Mouse (Mus musculus) midbrain, postnatal 0 days (tissue): ENCODE results near the gene Tpst2. TPM values are rescaled to one million over a fixed set of nuclear protein-coding genes. Genes with fewer than 3 reads are reported as not detected.

ENCODE experiments used
- ATAC-seq: fragments of 200-750 bp; cut with Nextera tagmentation; 2 replicates; pipeline ENCODE4 v1.8.0; 2017; ENCODE audit warnings: moderate number of reproducible peaks, mild to moderate bottlenecking, moderate TSS enrichment, moderate library complexity; ENCODE audit not compliant: low FRiP score
- DNase-seq: peaks from one replicate; pipeline ENCODE4 v3.0.0-alpha.2; 2015; ENCODE audit warnings: low spot score
- H3K27ac ChIP-seq: fragments of 300-500 bp; sonication (generic); 2 replicates; pipeline ENCODE4 v1.5.1; 2014; ENCODE audit warnings: low read depth, mild to moderate bottlenecking, low read length, mixed read lengths
- H3K27me3 ChIP-seq: fragments of 300-500 bp; sonication (generic); 2 replicates; pipeline ENCODE4 v1.6.1; 2014; ENCODE audit warnings: low read length, control low read depth, mixed read lengths; ENCODE audit not compliant: insufficient read depth
- H3K36me3 ChIP-seq: fragments of 300-500 bp; sonication (generic); 2 replicates; pipeline ENCODE4 v1.6.1; 2014; ENCODE audit warnings: low read length, control low read depth, mixed read lengths; ENCODE audit not compliant: insufficient read depth
- H3K4me1 ChIP-seq: fragments of 300-500 bp; sonication (generic); 2 replicates; pipeline ENCODE4 v1.6.1; 2014; ENCODE audit warnings: mild to moderate bottlenecking, control low read depth, antibody characterized with exemption, low read length, mixed read lengths; ENCODE audit not compliant: insufficient read depth
- H3K4me2 ChIP-seq: fragments of 300-500 bp; sonication (generic); 2 replicates; pipeline ENCODE4 v1.6.1; 2014; ENCODE audit warnings: low read depth, mild to moderate bottlenecking, low read length, mixed read lengths; ENCODE audit not compliant: poor library complexity, severe bottlenecking
- H3K4me3 ChIP-seq: fragments of 300-500 bp; sonication (generic); 2 replicates; pipeline ENCODE4 v1.5.1; 2014; ENCODE audit warnings: low read depth, mild to moderate bottlenecking, low read length, moderate library complexity
- H3K9ac ChIP-seq: fragments of 300-500 bp; sonication (generic); replicated peaks from 2 replicates; pipeline ENCODE4 v1.6.1; 2014; ENCODE audit warnings: mild to moderate bottlenecking, low read length, moderate library complexity, mixed read lengths; ENCODE audit not compliant: poor library complexity, severe bottlenecking
- H3K9me3 ChIP-seq: fragments of 300-500 bp; sonication (generic); 2 replicates; pipeline ENCODE4 v1.6.1; 2016; ENCODE audit warnings: low read length, control low read depth
- CTCF ChIP-seq: IDR thresholded peaks from 2 replicates; pipeline ENCODE4 v1.5.1; 2016; ENCODE audit warnings: antibody characterized with exemption, mild to moderate bottlenecking
- WGBS: fragments of 180-500 bp; shearing (Covaris S2); extraction: QIAGEN DNeasy Blood & Tissue Kit; methylation state at CpG from one replicate; pipeline ENCODE4 v1.1.7; 2014; 5-methylcytosine and 5-hydroxymethylcytosine counted together
- polyA plus RNA-seq: library from polyadenylated mRNA; unstranded; fragments of >200 nt; fragmentation: Nextera tagmentation; extraction: Ambion mirVana; gene quantifications from 2 replicates; pipeline ENCODE4 v1.2.1, GENCODE M21; 2015
- total RNA-seq: library from RNA; depleted of rRNA; stranded (reverse); fragments of >200 nt; gene quantifications from 2 replicates; pipeline ENCODE4 v1.2.3, GENCODE M21; 2014

The Tpst2 gene
- total and polyA plus RNA-seq, 2 experiments from 2014 or later, result 37.1 to 37.3 TPM

GRCm38 (mm10) chr5:112277906-112278470 is 1.5 kb downstream of the Tpst2 start:
- no peak for ATAC-seq
- Histone ChIP-seq H3K27me3 (no peaks in the 10 kb centered on the region), H3K36me3 (no peaks in the 10 kb centered on the region), H3K4me1 (peaks cover 6% of the 10 kb centered on the region; the same call in 1 of the 2 replicates), H3K4me2 (peak overlapping the region; percentile 92; the same call in 1 of the 2 replicates), H3K4me3 (no peak overlapping the region), H3K27ac (no peak overlapping the region), H3K9me3 (no peaks in the 10 kb centered on the region), H3K9ac (no peak overlapping the region)
- 94% methylated on average over 11 of the region's 11 CpGs for WGBS
- no peak for DNase-seq
- no peak for TF ChIP-seq CTCF

GRCm38 (mm10) chr5:112279181-112280021 is 2.9 kb downstream of the Tpst2 start:
- DNase-seq, result no peak
- no peak overlapping the region for H3K9ac ChIP-seq
- H3K4me1 ChIP-seq, result peaks cover 6% of the 10 kb centered on the region; the same call in 1 of the 2 replicates
- no peak for TF ChIP-seq CTCF
- no peaks in the 10 kb centered on the region for H3K27me3 ChIP-seq
- no peaks in the 10 kb centered on the region for H3K9me3 ChIP-seq
- WGBS, result 89% methylated on average over 17 of the region's 17 CpGs
- no peaks in the 10 kb centered on the region for H3K36me3 ChIP-seq
- H3K27ac ChIP-seq, result no peak overlapping the region
- no peak for ATAC-seq
- no peak overlapping the region for H3K4me3 ChIP-seq
- no peak overlapping the region for H3K4me2 ChIP-seq

- 84% methylated on average over 7 of the region's 7 CpGs for WGBS
- ATAC-seq, result no peak
Observed at GRCm38 (mm10) chr5:112280151-112280550, 3.7 kb downstream of the Tpst2 start.

GRCm38 (mm10) chr5:112280863-112281660 is 4.6 kb downstream of the Tpst2 start:
- ATAC-seq, result no peak
- no peak for DNase-seq
- TF ChIP-seq CTCF, result no peak
- WGBS, result 57% methylated on average over 15 of the region's 15 CpGs
- Histone ChIP-seq H3K27ac (no peak overlapping the region), H3K27me3 (no peaks in the 10 kb centered on the region), H3K36me3 (no peaks in the 10 kb centered on the region), H3K4me2 (no peak overlapping the region), H3K4me3 (no peak overlapping the region), H3K9me3 (no peaks in the 10 kb centered on the region), H3K4me1 (peaks cover 6% of the 10 kb centered on the region; the same call in 1 of the 2 replicates), H3K9ac (no peak overlapping the region)

More at GRCm38 (mm10) chr5:112280151-112280550, 3.7 kb downstream of the Tpst2 start:
- H3K4me1 ChIP-seq, result peaks cover 6% of the 10 kb centered on the region; the same call in 1 of the 2 replicates
- H3K9ac ChIP-seq, result no peak overlapping the region
- no peak for TF ChIP-seq CTCF
- no peak overlapping the region for H3K27ac ChIP-seq
- H3K36me3 ChIP-seq, result no peaks in the 10 kb centered on the region
- H3K9me3 ChIP-seq, result no peaks in the 10 kb centered on the region
- H3K4me2 ChIP-seq, result no peak overlapping the region
- no peak for DNase-seq
- no peak overlapping the region for H3K4me3 ChIP-seq
- no peaks in the 10 kb centered on the region for H3K27me3 ChIP-seq

DNA sequence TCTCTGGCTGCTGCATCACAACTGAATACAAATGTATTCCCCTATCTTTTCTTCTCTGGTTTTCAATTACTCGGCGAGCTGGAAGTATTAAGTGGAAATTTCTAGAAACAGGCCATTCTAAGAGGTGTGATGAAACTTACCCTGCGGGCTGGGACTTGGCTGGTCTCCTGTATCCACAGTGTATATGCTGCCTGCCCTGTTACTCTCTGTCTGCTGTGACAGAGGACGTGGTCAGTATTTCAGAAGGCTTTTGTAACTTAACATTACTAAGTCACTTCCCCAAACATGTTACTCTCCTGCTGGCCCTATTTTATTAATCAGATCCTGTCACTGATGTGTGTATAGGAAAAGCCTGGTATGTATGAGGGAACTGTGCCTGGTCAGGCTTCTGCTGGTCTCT is 5.2 kb downstream of the Tpst2 start:
- Histone ChIP-seq H3K9ac (no peak overlapping the region), H3K9me3 (no peaks in the 10 kb centered on the region), H3K4me2 (no peak overlapping the region), H3K4me3 (no peak overlapping the region), H3K27ac (no peak overlapping the region), H3K4me1 (peaks cover 6% of the 10 kb centered on the region; the same call in 1 of the 2 replicates), H3K27me3 (no peaks in the 10 kb centered on the region), H3K36me3 (no peaks in the 10 kb centered on the region)
- DNase-seq, result no peak
- no peak for TF ChIP-seq CTCF
- no peak for ATAC-seq
- WGBS, result 88% methylated on average over 4 of the region's 4 CpGs
